Comparison of ENCODE assay signal across 16 mouse cellular contexts in the genomic region with DNA sequence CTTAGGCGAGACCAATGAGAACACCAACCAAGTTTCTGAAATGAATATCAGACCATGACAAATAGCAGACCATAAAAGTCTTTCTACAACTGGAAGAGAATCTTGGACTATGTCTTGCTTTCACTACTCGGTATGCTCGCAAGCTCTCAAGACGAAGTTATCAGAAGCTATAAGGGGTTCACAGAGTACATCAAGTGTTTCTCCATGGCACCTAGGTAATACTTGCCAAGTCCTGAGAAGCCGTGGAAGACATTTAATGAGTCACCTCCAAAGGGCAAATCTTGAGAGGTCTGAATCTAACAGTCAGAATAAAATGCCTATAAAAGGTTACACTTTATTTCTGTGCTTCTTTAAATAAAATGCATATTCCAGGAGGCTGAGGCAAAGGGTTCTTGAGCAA.
"Had no signal": no experiment of that assay in that cellular context is flagged by ENCODE, and none has a peak within 500 bp of the region (broad histone marks: within the 10 kb centered on the region; RNA-seq: fewer than 3 reads in every experiment).

No protein-coding gene starts in this region.

- H3K4me2 ChIP-seq: neural tube, embryonic 13.5 days; neural tube, embryonic 15.5 days; stomach, embryonic 15.5 days had no signal

- H3K27ac ChIP-seq: neural tube, embryonic 13.5 days; neural tube, embryonic 15.5 days; stomach, embryonic 15.5 days; stomach, postnatal 0 days had no signal

- DNase-seq: retina, postnatal 1 day; right cerebral cortex, adult 18-20 months; right cerebral cortex, postnatal 14 days; right cerebral cortex, postnatal 25 days; right cerebral cortex, postnatal 4 days; spleen, adult 18-20 months; thymus, adult 18-20 months; thymus, adult 2 months; thymus, postnatal 14 days; thymus, postnatal 25 days; thymus, postnatal 36 days; thymus, postnatal 4 days had no signal

- H3K36me3 ChIP-seq: neural tube, embryonic 13.5 days; neural tube, embryonic 15.5 days; stomach, embryonic 15.5 days had no signal

- H3K4me3 ChIP-seq: neural tube, embryonic 13.5 days; neural tube, embryonic 15.5 days; stomach, embryonic 15.5 days had no signal

- H3K27me3 ChIP-seq: neural tube, embryonic 13.5 days; neural tube, embryonic 15.5 days; stomach, embryonic 15.5 days had no signal

- H3K9ac ChIP-seq: neural tube, embryonic 13.5 days; neural tube, embryonic 15.5 days; stomach, embryonic 15.5 days had no signal

- H3K4me1 ChIP-seq: neural tube, embryonic 13.5 days; neural tube, embryonic 15.5 days; stomach, embryonic 15.5 days had no signal

- H3K9me3 ChIP-seq: neural tube, embryonic 13.5 days; neural tube, embryonic 15.5 days; stomach, embryonic 15.5 days had no signal
